Mouse (Mus musculus): ENCODE data around the gene Erc1. TPM values are rescaled to one million over a fixed set of nuclear protein-coding genes. Genes with fewer than 3 reads are reported as not detected.

Erc1 gene
- polyA plus RNA-seq (2015; fragmentation: Nextera tagmentation; extraction: Ambion mirVana), result 39.9 and 42.2 TPM in 2 replicates

GRCm38 (mm10) chr6:119848034-119848695 lies at the start of gene Erc1:
Gene Erc1, minus strand, starts transcription at chr6:119848167.
- Histone ChIP-seq H3K4me3 (peak within 1 kb of the TSS; percentile 61), H3K9ac (replicated peaks) (peak within 1 kb of the TSS; percentile 84), H3K36me3 (no peaks in the 10 kb centered on the region), H3K27ac (replicated peaks) (peak within 1 kb of the TSS; percentile 98), H3K4me2 (replicated peaks) (peak within 1 kb of the TSS; percentile 64), H3K27me3 (no peaks in the 10 kb centered on the region), H3K9me3 (no peaks in the 10 kb centered on the region), H3K4me1 (peaks cover 18% of the 10 kb centered on the region)
- WGBS, result 0% methylated on average over 54 of the region's 73 CpGs
- ATAC-seq (replicated peaks), result peak; percentile 95

GRCm38 (mm10) chr6:119892711-119893110 lies 44.7 kb upstream of the Erc1 start:
- Histone ChIP-seq H3K4me1 (no peaks in the 10 kb centered on the region), H3K9me3 (no peaks in the 10 kb centered on the region), H3K36me3 (no peaks in the 10 kb centered on the region), H3K27me3 (no peaks in the 10 kb centered on the region), H3K27ac (replicated peaks) (no peak overlapping the region), H3K9ac (replicated peaks) (no peak overlapping the region), H3K4me2 (replicated peaks) (no peak overlapping the region), H3K4me3 (no peak overlapping the region)
- 89% methylated on average over 7 of the region's 7 CpGs for WGBS
- no peak for ATAC-seq (replicated peaks)

DNA sequence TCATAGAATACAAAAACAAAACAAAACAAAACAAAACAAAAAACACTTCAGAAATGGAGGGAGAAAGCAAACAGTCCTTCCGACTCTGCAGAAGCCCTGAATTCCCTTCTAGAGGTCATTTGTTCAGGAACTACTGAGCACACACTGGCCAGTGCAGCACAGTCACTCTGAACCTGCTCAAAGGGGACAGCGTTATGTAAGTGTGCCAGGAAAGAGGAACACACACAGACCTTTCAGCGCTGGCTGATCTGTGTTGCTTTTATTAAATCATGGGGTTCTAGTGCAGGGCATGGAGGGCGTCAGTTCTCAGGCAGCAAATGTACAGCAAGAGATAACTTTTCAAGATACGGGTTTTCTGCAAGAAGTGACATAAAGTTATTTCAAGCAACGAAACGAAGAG lies 35.2 kb upstream of the Erc1 start:
- Histone ChIP-seq H3K9me3 (no peaks in the 10 kb centered on the region), H3K27me3 (no peaks in the 10 kb centered on the region), H3K4me1 (no peaks in the 10 kb centered on the region), H3K4me2 (replicated peaks) (no peak overlapping the region), H3K27ac (replicated peaks) (no peak overlapping the region), H3K4me3 (no peak overlapping the region), H3K36me3 (no peaks in the 10 kb centered on the region), H3K9ac (replicated peaks) (no peak overlapping the region)
- WGBS, result 80% methylated on average over 7 of the region's 7 CpGs
- no peak for ATAC-seq (replicated peaks)

- Histone ChIP-seq H3K27me3 (no peaks in the 10 kb centered on the region), H3K4me1 (peaks cover 9% of the 10 kb centered on the region; the same call in 1 of the 2 replicates), H3K4me2 (replicated peaks) (no peak overlapping the region), H3K27ac (replicated peaks) (peak overlapping the region; percentile 73), H3K9ac (replicated peaks) (no peak overlapping the region), H3K36me3 (no peaks in the 10 kb centered on the region), H3K4me3 (no peak overlapping the region), H3K9me3 (no peaks in the 10 kb centered on the region)
- WGBS, result 60% methylated on average over 11 of the region's 11 CpGs
- peak; percentile 92 for ATAC-seq (replicated peaks)
These were observed 16.5 kb upstream of the Erc1 start for GRCm38 (mm10) chr6:119864341-119865034.

- H3K9ac ChIP-seq (replicated peaks), result no peak overlapping the region
- no peak overlapping the region for H3K4me3 ChIP-seq
- no peaks in the 10 kb centered on the region for H3K36me3 ChIP-seq
- no peak overlapping the region for H3K4me2 ChIP-seq (replicated peaks)
- no peak for ATAC-seq (replicated peaks)
- WGBS, result 40% methylated on average over 8 of the region's 8 CpGs
- H3K4me1 ChIP-seq, result peaks cover 9% of the 10 kb centered on the region; the same call in 1 of the 2 replicates
- no peaks in the 10 kb centered on the region for H3K27me3 ChIP-seq
- no peaks in the 10 kb centered on the region for H3K9me3 ChIP-seq
- H3K27ac ChIP-seq (replicated peaks), result no peak overlapping the region
These were observed 13.6 kb upstream of the Erc1 start for GRCm38 (mm10) chr6:119861519-119861918.

DNA sequence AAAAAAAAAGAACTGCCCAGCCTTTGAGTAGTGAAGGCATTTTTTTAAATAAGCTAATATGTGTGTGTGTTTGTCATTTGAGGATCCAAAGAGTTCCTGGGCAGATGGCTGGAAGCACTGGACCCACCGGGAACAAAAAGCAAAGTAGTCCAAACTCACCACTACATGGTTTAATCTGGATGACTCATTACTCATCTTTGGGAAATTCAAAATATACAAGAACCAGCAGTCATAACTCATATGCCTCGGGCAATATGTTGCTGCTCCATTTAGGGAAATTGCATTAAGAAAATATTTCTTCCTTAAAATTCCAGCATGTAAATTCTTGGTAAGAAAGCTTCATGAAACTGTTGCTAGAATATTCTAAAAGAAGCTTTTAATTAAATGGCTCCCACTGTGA lies 12.3 kb upstream of the Erc1 start:
- no peaks in the 10 kb centered on the region for H3K36me3 ChIP-seq
- ATAC-seq (replicated peaks), result no peak
- no peak overlapping the region for H3K4me3 ChIP-seq
- H3K27me3 ChIP-seq, result no peaks in the 10 kb centered on the region
- H3K4me1 ChIP-seq, result peaks cover 20% of the 10 kb centered on the region
- H3K4me2 ChIP-seq (replicated peaks), result no peak overlapping the region
- H3K27ac ChIP-seq (replicated peaks), result no peak overlapping the region
- H3K9me3 ChIP-seq, result no peaks in the 10 kb centered on the region
- no peak overlapping the region for H3K9ac ChIP-seq (replicated peaks)
- WGBS, result 96% methylated on average over 2 of the region's 2 CpGs

DNA sequence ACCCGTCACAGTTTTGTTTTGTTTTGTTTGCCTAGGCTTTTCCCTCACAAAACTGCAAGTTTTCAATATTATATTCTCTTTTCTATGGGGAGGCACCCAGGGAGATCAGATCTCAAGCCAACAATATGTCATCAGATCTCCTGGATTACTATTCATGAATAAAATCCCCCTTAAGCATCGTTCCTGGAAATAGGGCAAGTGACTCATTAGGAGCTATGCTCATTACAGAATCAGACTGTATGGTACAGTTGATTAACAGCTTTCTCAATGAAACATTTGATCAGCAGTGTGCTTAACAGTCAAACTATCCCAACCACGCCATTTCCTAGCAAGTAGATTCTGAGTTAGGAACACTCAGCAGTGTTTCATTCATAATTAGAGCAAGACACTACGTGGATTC lies 7.5 kb upstream of the Erc1 start:
- ATAC-seq (replicated peaks), result 0 out of 2 replicates have a peak, but pooled peaks have one; percentile 71
- H3K27me3 ChIP-seq, result no peaks in the 10 kb centered on the region
- 31% methylated on average over 4 of the region's 4 CpGs for WGBS

DNA sequence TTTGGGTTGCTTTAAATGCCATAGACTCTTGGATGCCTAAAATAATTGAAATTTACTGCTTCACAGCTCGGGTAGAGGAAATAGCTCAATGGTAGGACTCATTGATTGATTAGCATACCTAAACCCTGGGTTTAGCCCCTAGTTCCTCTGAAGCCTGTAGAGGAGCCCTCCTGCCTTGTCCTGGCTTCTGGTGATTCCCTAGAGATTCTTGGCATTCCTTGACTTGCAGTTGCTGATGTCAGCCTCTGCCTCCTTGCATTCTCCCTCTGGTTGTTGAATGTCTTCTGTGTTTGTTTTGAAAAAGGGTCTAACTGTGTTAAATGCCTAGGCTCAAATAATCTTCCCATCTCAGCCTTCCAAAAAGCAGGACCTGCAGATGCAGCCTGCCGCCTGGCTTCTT lies 6.2 kb upstream of the Erc1 start:
- ATAC-seq (replicated peaks), result no peak
- Histone ChIP-seq H3K36me3 (no peaks in the 10 kb centered on the region), H3K4me2 (replicated peaks) (no peak overlapping the region), H3K9ac (replicated peaks) (no peak overlapping the region), H3K4me1 (peaks cover 16% of the 10 kb centered on the region), H3K27me3 (no peaks in the 10 kb centered on the region), H3K9me3 (no peaks in the 10 kb centered on the region), H3K27ac (replicated peaks) (no peak overlapping the region), H3K4me3 (no peak overlapping the region)
- 55% methylated on average over 2 of the region's 2 CpGs for WGBS

More for the DNA sequence above, 7.5 kb upstream of the Erc1 start:
- Histone ChIP-seq H3K4me1 (peaks cover 13% of the 10 kb centered on the region), H3K4me2 (replicated peaks) (no peak overlapping the region), H3K9ac (replicated peaks) (no peak overlapping the region), H3K4me3 (no peak overlapping the region), H3K9me3 (no peaks in the 10 kb centered on the region), H3K27ac (replicated peaks) (peak overlapping the region; percentile 8; the same call in 1 of the 2 replicates), H3K36me3 (no peaks in the 10 kb centered on the region)

- 93% methylated on average over 3 of the region's 3 CpGs for WGBS
- ATAC-seq (replicated peaks), result no peak
- no peak overlapping the region for H3K4me3 ChIP-seq
- no peaks in the 10 kb centered on the region for H3K9me3 ChIP-seq
- no peak overlapping the region for H3K4me2 ChIP-seq (replicated peaks)
- H3K27ac ChIP-seq (replicated peaks), result no peak overlapping the region
- H3K27me3 ChIP-seq, result no peaks in the 10 kb centered on the region
- H3K36me3 ChIP-seq, result no peaks in the 10 kb centered on the region
- no peak overlapping the region for H3K9ac ChIP-seq (replicated peaks)
- peaks cover 18% of the 10 kb centered on the region for H3K4me1 ChIP-seq
These were observed 1.9 kb upstream of the Erc1 start for GRCm38 (mm10) chr6:119849858-119850257.

GRCm38 (mm10) chr6:119849348-119849709 lies 1.4 kb upstream of the Erc1 start:
- peak overlapping the region; percentile 64 for H3K4me2 ChIP-seq (replicated peaks)
- WGBS, result 37% methylated on average over 3 of the region's 3 CpGs
- ATAC-seq (replicated peaks), result no peak
- H3K9ac ChIP-seq (replicated peaks), result peak overlapping the region; percentile 84
- H3K9me3 ChIP-seq, result no peaks in the 10 kb centered on the region
- H3K4me1 ChIP-seq, result peaks cover 18% of the 10 kb centered on the region
- H3K4me3 ChIP-seq, result peak overlapping the region; percentile 61
- H3K36me3 ChIP-seq, result no peaks in the 10 kb centered on the region
- H3K27me3 ChIP-seq, result no peaks in the 10 kb centered on the region
- H3K27ac ChIP-seq (replicated peaks), result no peak overlapping the region

- no peaks in the 10 kb centered on the region for H3K36me3 ChIP-seq
- ATAC-seq (replicated peaks), result no peak
- peak overlapping the region; percentile 61 for H3K4me3 ChIP-seq
- no peaks in the 10 kb centered on the region for H3K9me3 ChIP-seq
- peaks cover 18% of the 10 kb centered on the region for H3K4me1 ChIP-seq
- H3K4me2 ChIP-seq (replicated peaks), result peak overlapping the region; percentile 64
- peak overlapping the region; percentile 84 for H3K9ac ChIP-seq (replicated peaks)
- H3K27ac ChIP-seq (replicated peaks), result peak overlapping the region; percentile 98
- 13% methylated on average over 13 of the region's 13 CpGs for WGBS
- H3K27me3 ChIP-seq, result no peaks in the 10 kb centered on the region
These were observed 855 bp upstream of the Erc1 start for GRCm38 (mm10) chr6:119848696-119849347.

DNA sequence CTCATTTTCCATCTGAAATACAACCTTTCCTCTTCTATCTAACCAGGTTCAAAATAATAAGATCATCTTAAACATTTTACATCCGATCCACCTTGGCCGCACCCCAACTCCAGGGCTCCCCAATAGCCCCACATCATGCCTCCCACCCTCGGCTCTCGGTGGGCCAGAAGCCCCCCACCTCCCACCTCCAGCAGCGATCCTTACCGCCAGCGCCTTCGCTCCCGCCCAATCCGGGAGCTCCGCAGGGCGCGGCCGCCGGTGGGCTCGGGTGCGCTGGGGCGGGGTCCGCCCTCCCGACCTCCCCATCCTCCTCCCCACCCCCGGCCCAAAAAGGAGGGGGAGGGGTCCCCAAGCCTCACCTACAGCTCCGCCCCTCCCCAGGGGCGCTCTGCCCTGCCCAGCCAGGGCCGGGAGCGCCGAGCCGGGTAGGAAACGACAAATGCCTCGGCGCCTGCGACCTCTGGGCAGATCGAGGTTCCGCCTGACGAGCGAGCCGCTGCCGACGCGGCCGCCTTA lies 391 bp downstream of the Erc1 start:
- Histone ChIP-seq H3K9ac (replicated peaks) (peak overlapping the region; percentile 84), H3K27ac (replicated peaks) (peak overlapping the region; percentile 98), H3K36me3 (no peaks in the 10 kb centered on the region), H3K9me3 (no peaks in the 10 kb centered on the region), H3K4me1 (peaks cover 18% of the 10 kb centered on the region), H3K4me3 (peak overlapping the region; percentile 61), H3K4me2 (replicated peaks) (peak overlapping the region; percentile 64), H3K27me3 (no peaks in the 10 kb centered on the region)
- peak; percentile 39 for ATAC-seq (replicated peaks)
- WGBS, result under 1% methylated on average over 40 of the region's 40 CpGs
